Mouse (Mus musculus): Measurements from ENCODE around the gene Sall2. TPM values are rescaled to one million over a fixed set of nuclear protein-coding genes. Genes with fewer than 3 reads are reported as not detected.

Gene Sall2
- polyA plus RNA-seq, 1 experiment: 4.6 TPM

- no peak for DNase-seq (ENCODE audit: low read depth in 1 of 2, low spot score in 2 of 2)
- no peaks in the 10 kb centered on the region for H3K4me1 ChIP-seq (ENCODE audit: control insufficient read depth, insufficient read depth, insufficient read length)
- H3K36me3 ChIP-seq (ENCODE audit: control insufficient read depth, insufficient read depth, low read length): peaks cover 53% of the 10 kb centered on the region
- H3K27me3 ChIP-seq (ENCODE audit: control insufficient read depth, insufficient read depth, low read length): no peaks in the 10 kb centered on the region
- TF ChIP-seq POLR2A (IDR thresholded peaks at IDR 0.05; ENCODE audit: low read depth, low read length) (no peak), CTCF (IDR thresholded peaks at IDR 0.05; ENCODE audit: extremely low read depth, insufficient read depth, insufficient read length, insufficient replicate concordance) (no peak)
- no peak overlapping the region for H3K27ac ChIP-seq (ENCODE audit: insufficient read depth, low read length)
- 74% methylated on average over 6 of the region's 6 CpGs for WGBS
- no peak overlapping the region for H3K4me3 ChIP-seq (ENCODE audit: extremely low read depth, insufficient read depth, insufficient read length)
Observed at GRCm38 (mm10) chr14:52295558-52296264, 32.9 kb downstream of the Sall2 start.

- Histone ChIP-seq H3K27ac (ENCODE audit: insufficient read depth, low read length) (no peak overlapping the region), H3K27me3 (ENCODE audit: control insufficient read depth, insufficient read depth, low read length) (no peaks in the 10 kb centered on the region), H3K4me3 (ENCODE audit: extremely low read depth, insufficient read depth, insufficient read length) (no peak overlapping the region), H3K36me3 (ENCODE audit: control insufficient read depth, insufficient read depth, low read length) (peaks cover 22% of the 10 kb centered on the region), H3K4me1 (ENCODE audit: control insufficient read depth, insufficient read depth, insufficient read length) (0 out of 2 replicates have a peak, but pooled peaks cover 3% of the 10 kb centered on the region)
- 90% methylated on average over 3 of the region's 3 CpGs for WGBS
- no peak for DNase-seq (ENCODE audit: low read depth in 1 of 2, low spot score in 2 of 2)
- TF ChIP-seq POLR2A (IDR thresholded peaks at IDR 0.05; ENCODE audit: low read depth, low read length) (no peak), CTCF (IDR thresholded peaks at IDR 0.05; ENCODE audit: extremely low read depth, insufficient read depth, insufficient read length, insufficient replicate concordance) (no peak)
Observed at GRCm38 (mm10) chr14:52284191-52284590, 44.4 kb downstream of the Sall2 start.

GRCm38 (mm10) chr14:52283629-52284028, 44.9 kb downstream of the Sall2 start:
- H3K36me3 ChIP-seq (ENCODE audit: control insufficient read depth, insufficient read depth, low read length): peaks cover 22% of the 10 kb centered on the region
- DNase-seq (ENCODE audit: low read depth in 1 of 2, low spot score in 2 of 2): no peak
- H3K27ac ChIP-seq (ENCODE audit: insufficient read depth, low read length): no peak overlapping the region
- TF ChIP-seq POLR2A (IDR thresholded peaks at IDR 0.05; ENCODE audit: low read depth, low read length) (no peak), CTCF (IDR thresholded peaks at IDR 0.05; ENCODE audit: extremely low read depth, insufficient read depth, insufficient read length, insufficient replicate concordance) (no peak)
- 98% methylated on average over 5 of the region's 5 CpGs for whole genome bisulfite sequencing
- 0 out of 2 replicates have a peak, but pooled peaks cover 3% of the 10 kb centered on the region for H3K4me1 ChIP-seq (ENCODE audit: control insufficient read depth, insufficient read depth, insufficient read length)
- H3K27me3 ChIP-seq (ENCODE audit: control insufficient read depth, insufficient read depth, low read length): no peaks in the 10 kb centered on the region
- no peak overlapping the region for H3K4me3 ChIP-seq (ENCODE audit: extremely low read depth, insufficient read depth, insufficient read length)

- H3K36me3 ChIP-seq (ENCODE audit: control insufficient read depth, insufficient read depth, low read length): peaks cover 5% of the 10 kb centered on the region; the same call in 1 of the 2 replicates
- peak overlapping the region; percentile 83 for H3K4me3 ChIP-seq (ENCODE audit: extremely low read depth, insufficient read depth, insufficient read length)
- no peaks in the 10 kb centered on the region for H3K27me3 ChIP-seq (ENCODE audit: control insufficient read depth, insufficient read depth, low read length)
- no peak for TF ChIP-seq CTCF (IDR thresholded peaks at IDR 0.05; ENCODE audit: extremely low read depth, insufficient read depth, insufficient read length, insufficient replicate concordance)
- TF ChIP-seq POLR2A (IDR thresholded peaks at IDR 0.05; ENCODE audit: low read depth, low read length): no peak
- DNase-seq (ENCODE audit: low read depth in 1 of 2, low spot score in 2 of 2): peak in 1 of 2 experiments; percentile 17
- 1% methylated on average over 20 of the region's 21 CpGs for WGBS
- peak overlapping the region; percentile 88 for H3K27ac ChIP-seq (ENCODE audit: insufficient read depth, low read length)
- 0 out of 2 replicates have a peak, but pooled peaks cover 3% of the 10 kb centered on the region for H3K4me1 ChIP-seq (ENCODE audit: control insufficient read depth, insufficient read depth, insufficient read length)
Observed at GRCm38 (mm10) chr14:52279747-52280120, 48.8 kb downstream of the Sall2 start.

GRCm38 (mm10) chr14:52278932-52279746, 49.4 kb downstream of the Sall2 start, which contains the start of the genes Tox4 and Rab2b:
Gene Tox4, plus strand, starts transcription at chr14:52279146.
Gene Rab2b, minus strand, starts transcription at chr14:52279545.
- DNase-seq (ENCODE audit: low read depth in 1 of 2, low spot score in 2 of 2): peak; percentile 97 to 99
- Histone ChIP-seq H3K27me3 (ENCODE audit: control insufficient read depth, insufficient read depth, low read length) (no peaks in the 10 kb centered on the region), H3K36me3 (ENCODE audit: control insufficient read depth, insufficient read depth, low read length) (peaks cover 5% of the 10 kb centered on the region; the same call in 1 of the 2 replicates), H3K27ac (ENCODE audit: insufficient read depth, low read length) (peak within 1 kb of the TSS; percentile 88), H3K4me3 (ENCODE audit: extremely low read depth, insufficient read depth, insufficient read length) (peak within 1 kb of the TSS; percentile 83), H3K4me1 (ENCODE audit: control insufficient read depth, insufficient read depth, insufficient read length) (0 out of 2 replicates have a peak, but pooled peaks cover 3% of the 10 kb centered on the region)
- TF ChIP-seq POLR2A (IDR thresholded peaks at IDR 0.05; ENCODE audit: low read depth, low read length) (peak; percentile 93), CTCF (IDR thresholded peaks at IDR 0.05; ENCODE audit: extremely low read depth, insufficient read depth, insufficient read length, insufficient replicate concordance) (peak; percentile 98)
- WGBS: under 1% methylated on average over 66 of the region's 66 CpGs

GRCm38 (mm10) chr14:52277210-52277609, 51.4 kb downstream of the Sall2 start:
- TF ChIP-seq CTCF (IDR thresholded peaks at IDR 0.05; ENCODE audit: extremely low read depth, insufficient read depth, insufficient read length, insufficient replicate concordance) (no peak), POLR2A (IDR thresholded peaks at IDR 0.05; ENCODE audit: low read depth, low read length) (no peak)

More at GRCm38 (mm10) chr14:52277210-52277609, 51.4 kb downstream of the Sall2 start:
- peaks cover 8% of the 10 kb centered on the region for H3K36me3 ChIP-seq (ENCODE audit: control insufficient read depth, insufficient read depth, low read length)
- 94% methylated on average over 4 of the region's 4 CpGs for WGBS
- H3K27me3 ChIP-seq (ENCODE audit: control insufficient read depth, insufficient read depth, low read length): no peaks in the 10 kb centered on the region
- H3K27ac ChIP-seq (ENCODE audit: insufficient read depth, low read length): no peak overlapping the region
- H3K4me3 ChIP-seq (ENCODE audit: extremely low read depth, insufficient read depth, insufficient read length): no peak overlapping the region
- DNase-seq (ENCODE audit: low read depth in 1 of 2, low spot score in 2 of 2): no peak
- H3K4me1 ChIP-seq (ENCODE audit: control insufficient read depth, insufficient read depth, insufficient read length): 0 out of 2 replicates have a peak, but pooled peaks cover 3% of the 10 kb centered on the region
